Mouse (Mus musculus) kidney, embryonic 16.5 days (tissue): ENCODE measurements around the gene Morn5. TPM values are rescaled to one million over a fixed set of nuclear protein-coding genes. Genes with fewer than 3 reads are reported as not detected.

ENCODE experiments used
- ATAC-seq: fragments of 200-750 bp; cut with Nextera tagmentation; 2 replicates; pipeline ENCODE4 v1.8.0; 2017; ENCODE audit warnings: moderate TSS enrichment; ENCODE audit not compliant: low FRiP score, low TSS enrichment
- H3K27ac ChIP-seq: fragments of 300-500 bp; sonication (generic); 2 replicates; pipeline ENCODE4 v1.5.1; 2014; ENCODE audit warnings: low read length
- H3K27me3 ChIP-seq: fragments of 300-500 bp; sonication (generic); 2 replicates; pipeline ENCODE4 v1.6.1; 2014; ENCODE audit warnings: low read length, control low read depth, mixed read lengths; ENCODE audit not compliant: insufficient read depth
- H3K36me3 ChIP-seq: fragments of 300-500 bp; sonication (generic); 2 replicates; pipeline ENCODE4 v1.6.1; 2014; ENCODE audit warnings: low read length, control low read depth, mixed read lengths; ENCODE audit not compliant: insufficient read depth
- H3K4me1 ChIP-seq: fragments of 300-500 bp; sonication (generic); 2 replicates; pipeline ENCODE4 v1.6.1; 2014; ENCODE audit warnings: low read length, control low read depth, mixed read lengths; ENCODE audit not compliant: insufficient read depth
- H3K4me2 ChIP-seq: fragments of 300-500 bp; sonication (generic); replicated peaks from 2 replicates; pipeline ENCODE4 v1.6.1; 2014; ENCODE audit warnings: low read depth, low read length
- H3K4me3 ChIP-seq: fragments of 300-500 bp; sonication (generic); 2 replicates; pipeline ENCODE4 v1.5.1; 2014; ENCODE audit warnings: mild to moderate bottlenecking, low read length
- H3K9ac ChIP-seq: fragments of 300-500 bp; sonication (generic); replicated peaks from 2 replicates; pipeline ENCODE4 v1.6.1; 2014; ENCODE audit warnings: low read length
- H3K9me3 ChIP-seq: fragments of 300-500 bp; sonication (generic); 2 replicates; pipeline ENCODE4 v1.6.1; 2016; ENCODE audit warnings: low read length, control low read depth
- WGBS: fragments of 180-500 bp; shearing (Covaris S2); extraction: QIAGEN DNeasy Blood & Tissue Kit; methylation state at CpG from one replicate; pipeline ENCODE4 v1.1.7; 2014; 5-methylcytosine and 5-hydroxymethylcytosine counted together
- polyA plus RNA-seq: library from polyadenylated mRNA; unstranded; fragments of >200 nt; fragmentation: Nextera tagmentation; extraction: Ambion mirVana; gene quantifications from 2 replicates; pipeline ENCODE4 v1.2.1, GENCODE M21; 2015

Morn5 gene
- polyA plus RNA-seq, 1 experiment from 2014 or later: 0.70 TPM

GRCm38 (mm10) chr2:36126795-36127429 is 77.7 kb downstream of the Morn5 start:
- H3K27ac ChIP-seq: no peak overlapping the region
- H3K9me3 ChIP-seq: no peaks in the 10 kb centered on the region
- H3K36me3 ChIP-seq: peaks cover 50% of the 10 kb centered on the region
- no peaks in the 10 kb centered on the region for H3K4me1 ChIP-seq
- WGBS: 93% methylated on average over 9 of the region's 9 CpGs
- no peak for ATAC-seq
- no peak overlapping the region for H3K4me2 ChIP-seq
- H3K9ac ChIP-seq: no peak overlapping the region
- no peak overlapping the region for H3K4me3 ChIP-seq
- H3K27me3 ChIP-seq: no peaks in the 10 kb centered on the region

- Histone ChIP-seq H3K9me3 (no peaks in the 10 kb centered on the region), H3K36me3 (peaks cover 48% of the 10 kb centered on the region), H3K27ac (no peak overlapping the region), H3K9ac (no peak overlapping the region), H3K4me1 (no peaks in the 10 kb centered on the region), H3K4me2 (no peak overlapping the region), H3K27me3 (no peaks in the 10 kb centered on the region), H3K4me3 (no peak overlapping the region)
- ATAC-seq: no peak
- WGBS: 74% methylated on average over 4 of the region's 4 CpGs
Measured at GRCm38 (mm10) chr2:36127973-36128372, 78.7 kb downstream of the Morn5 start.

- Histone ChIP-seq H3K4me3 (no peak overlapping the region), H3K36me3 (peaks cover 51% of the 10 kb centered on the region), H3K27me3 (no peaks in the 10 kb centered on the region), H3K4me1 (no peaks in the 10 kb centered on the region), H3K27ac (no peak overlapping the region), H3K4me2 (no peak overlapping the region), H3K9ac (no peak overlapping the region), H3K9me3 (no peaks in the 10 kb centered on the region)
- WGBS: 87% methylated on average over 3 of the region's 3 CpGs
- no peak for ATAC-seq
Measured at GRCm38 (mm10) chr2:36129051-36129450, 79.8 kb downstream of the Morn5 start.

Other genes starting within 250 kb of the Morn5 start
- 0.28 and 0.75 TPM in 2 replicates for gene Ttll11, start 69.5 kb upstream of the Morn5 start, polyA plus RNA-seq
- gene Ndufa8, start 52 bp upstream of the Morn5 start, polyA plus RNA-seq: 282 and 308 TPM in 2 replicates
- 2.9 and 3.2 TPM in 2 replicates for gene Lhx6, start 56.0 kb downstream of the Morn5 start, polyA plus RNA-seq
- 27.3 and 31.7 TPM in 2 replicates for gene Mrrf, start 86.9 kb downstream of the Morn5 start, polyA plus RNA-seq
- 74.5 and 75.4 TPM in 2 replicates for gene Rbm18, start 87.3 kb downstream of the Morn5 start, polyA plus RNA-seq
- gene Ptgs1, start 181.0 kb downstream of the Morn5 start, polyA plus RNA-seq: 39.9 and 40.1 TPM in 2 replicates